Mouse (Mus musculus): ENCODE measurements around the gene Zfp426.

- no peak for TF ChIP-seq CTCF (IDR thresholded peaks at IDR 0.05)
- no peak for TF ChIP-seq EP300 (IDR thresholded peaks at IDR 0.05; ENCODE audit: insufficient read depth, low read depth, low read length)
- no peak for TF ChIP-seq POLR2A (IDR thresholded peaks at IDR 0.05; ENCODE audit: insufficient read depth, low read depth, low read length)
Observed at GRCm38 (mm10) chr9:20517727-20518126, 25.2 kb upstream of the Zfp426 start.

Data from heart, adult 2 months (tissue).